Mouse (Mus musculus): ENCODE results near the gene Lrrc63.

Lrrc63 gene

DNA sequence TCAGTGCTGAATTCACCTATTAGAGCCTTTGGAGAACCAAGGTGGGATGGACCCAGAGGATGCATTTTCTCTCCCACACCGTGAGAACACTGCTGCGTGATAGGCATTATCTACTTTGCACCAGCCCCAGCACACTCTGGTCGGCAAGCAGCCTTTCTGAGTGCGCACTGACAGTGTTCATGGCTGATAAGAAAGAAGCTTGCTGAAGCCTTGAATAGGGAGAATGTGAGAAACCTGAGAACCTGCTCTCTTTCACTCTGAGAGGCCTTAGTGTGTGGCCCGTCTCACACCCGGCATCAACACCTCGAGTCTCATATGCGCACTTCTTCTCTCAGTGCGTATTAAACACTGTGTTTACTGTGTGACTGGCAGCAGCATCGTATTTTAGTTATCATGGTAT is 7.8 kb upstream of the Lrrc63 start:
- DNase-seq (ENCODE audit: low spot score in 2 of 2), result peak; percentile 64 to 79

- peak in 1 of 2 experiments; percentile 36 for DNase-seq (ENCODE audit: low spot score in 2 of 2)
Observed at GRCm38 (mm10) chr14:75136119-75136966, 5.7 kb upstream of the Lrrc63 start.

DNA sequence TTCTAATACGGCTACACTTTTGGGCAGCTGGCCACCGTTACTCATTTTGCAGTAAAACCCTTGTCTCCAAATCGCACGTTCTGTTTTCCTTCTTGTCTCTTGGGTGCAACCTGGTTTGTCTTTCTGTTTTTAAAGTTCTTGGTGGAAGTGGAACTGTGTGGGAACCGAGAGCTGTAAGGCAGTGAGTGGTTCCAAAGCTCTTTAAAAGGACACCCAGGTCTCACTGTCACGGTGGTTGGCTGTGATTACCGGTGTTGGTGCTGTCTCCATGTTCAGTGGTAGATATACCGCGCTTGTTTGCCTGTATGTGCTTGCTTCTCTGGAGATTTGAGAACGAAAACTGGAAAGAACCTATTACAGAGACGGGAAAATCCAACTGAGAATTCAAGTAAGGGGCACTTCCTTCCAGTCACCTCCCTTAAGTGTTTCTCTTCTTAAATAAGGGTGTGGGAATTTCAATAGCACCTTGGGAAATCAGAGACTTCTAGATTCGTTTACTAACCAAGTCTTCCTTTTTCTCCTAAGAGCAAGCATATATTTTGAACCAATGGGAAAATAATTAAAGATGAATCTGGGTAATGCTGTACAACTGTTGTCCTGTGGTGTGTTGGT is 749 bp upstream of the Lrrc63 start:
- DNase-seq (ENCODE audit: low spot score in 2 of 2), result no peak

- DNase-seq (ENCODE audit: low spot score in 2 of 2), result no peak
Observed at GRCm38 (mm10) chr14:75121658-75122057, 9.0 kb downstream of the Lrrc63 start.

- no peak for DNase-seq (ENCODE audit: low spot score in 2 of 2)
Observed at GRCm38 (mm10) chr14:75102956-75103355, 27.7 kb downstream of the Lrrc63 start.

GRCm38 (mm10) chr14:75077946-75078345 is 52.7 kb downstream of the Lrrc63 start:
- no peak for DNase-seq (ENCODE audit: low spot score in 2 of 2)

DNA sequence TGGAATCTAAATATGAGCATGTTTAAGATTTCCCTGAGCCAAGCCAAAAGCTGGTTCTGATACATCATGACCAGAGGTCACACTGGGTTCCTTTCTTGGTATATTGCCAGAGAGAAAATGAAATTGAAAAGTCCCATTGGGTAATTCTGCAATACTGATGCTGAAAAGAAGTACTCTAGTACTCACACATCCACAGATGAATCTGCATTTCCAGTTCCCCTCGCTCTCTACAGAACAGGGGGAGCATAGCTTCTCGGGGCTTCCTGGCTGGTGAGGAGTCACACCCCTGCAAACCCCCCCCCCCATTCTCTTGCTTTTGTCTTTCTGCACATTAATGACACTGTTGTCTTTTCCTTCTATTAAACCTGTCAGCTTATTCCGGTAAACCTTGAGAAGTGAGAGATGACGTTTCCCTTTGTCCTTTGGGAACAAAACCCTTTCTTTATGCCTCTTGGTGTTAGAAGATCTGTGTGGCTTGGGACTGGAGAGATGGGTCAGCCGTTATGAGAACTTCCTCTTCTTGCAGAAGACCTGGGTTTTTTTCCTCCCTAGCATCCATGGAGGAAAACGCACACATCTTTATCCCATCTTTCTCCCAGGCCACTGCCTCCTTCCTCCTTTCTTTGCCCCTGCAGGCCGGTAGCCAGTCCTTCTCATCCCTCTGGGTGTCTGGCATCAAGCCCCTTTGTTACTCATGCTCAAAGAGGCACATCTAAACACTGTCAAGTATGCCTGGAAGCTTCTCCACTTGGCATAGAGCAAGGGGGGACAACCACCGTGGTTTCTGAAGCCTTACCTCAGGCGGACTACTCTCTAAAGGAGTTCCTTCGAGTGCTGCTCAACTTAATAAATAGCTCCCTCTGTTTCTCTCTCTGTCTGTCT is 55.1 kb downstream of the Lrrc63 start:
- DNase-seq (ENCODE audit: low spot score in 2 of 2), result no peak

DNA sequence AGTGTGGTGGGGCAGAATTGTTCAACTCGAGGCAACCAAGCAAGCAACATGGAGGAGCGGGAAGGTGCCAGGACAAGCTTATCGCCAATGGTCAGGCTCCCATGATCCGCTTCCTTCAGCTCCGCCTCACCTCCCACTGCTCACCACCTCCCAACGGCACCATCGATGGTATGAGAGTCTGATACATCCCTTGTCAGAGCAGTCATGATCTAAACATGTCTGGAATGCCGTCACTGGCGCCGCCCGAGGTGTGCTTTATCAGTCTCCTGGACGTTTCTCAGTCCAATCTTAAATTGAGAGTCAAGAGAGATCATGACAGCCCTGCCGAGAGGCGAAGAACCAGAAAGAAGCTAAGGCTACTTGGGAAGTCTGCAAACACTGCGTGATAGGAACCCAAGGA is 59.6 kb downstream of the Lrrc63 start:
- DNase-seq (ENCODE audit: low spot score in 2 of 2), result no peak

- DNase-seq (ENCODE audit: low spot score in 2 of 2), result peak in 1 of 2 experiments; percentile 53
Observed at GRCm38 (mm10) chr14:75069356-75069979, 61.2 kb downstream of the Lrrc63 start.

DNA sequence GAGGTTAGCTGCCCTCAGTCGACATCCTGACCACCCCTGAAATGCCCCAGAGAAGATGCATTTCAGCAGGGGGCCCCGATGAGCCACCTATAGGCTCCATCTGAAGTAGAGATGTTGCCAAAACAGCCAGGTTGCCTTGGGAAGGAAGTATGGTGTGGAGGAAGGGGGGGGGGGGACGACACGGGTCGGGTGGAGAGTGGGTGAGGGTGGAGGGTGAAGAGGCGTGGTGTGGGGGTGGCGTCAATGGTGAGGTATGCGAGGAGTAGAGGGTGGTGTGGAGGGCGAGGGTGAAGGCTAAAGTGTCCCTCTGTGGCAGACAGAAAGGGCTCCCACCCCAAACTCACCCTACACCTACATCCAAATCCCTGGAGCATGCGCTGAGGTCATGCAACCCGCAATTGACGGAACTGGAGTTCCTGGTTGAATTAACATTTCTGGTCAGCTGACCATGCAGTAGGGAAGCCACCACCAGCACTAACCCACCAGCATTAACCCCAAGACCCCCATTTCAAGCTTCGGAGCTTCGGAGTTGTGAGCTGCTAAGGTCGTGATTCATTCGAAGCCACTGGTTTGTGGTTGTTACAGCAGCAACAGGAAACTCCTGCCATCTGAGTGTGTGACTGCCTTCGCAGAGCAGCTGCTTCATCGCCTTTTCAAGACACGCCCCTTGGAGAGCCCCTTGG is 62.1 kb downstream of the Lrrc63 start:
- DNase-seq (ENCODE audit: low spot score in 2 of 2), result peak in 1 of 2 experiments; percentile 45

- DNase-seq (ENCODE audit: low spot score in 2 of 2), result peak in 1 of 2 experiments; percentile 31
Observed at GRCm38 (mm10) chr14:75065211-75065610, 65.5 kb downstream of the Lrrc63 start.

DNA sequence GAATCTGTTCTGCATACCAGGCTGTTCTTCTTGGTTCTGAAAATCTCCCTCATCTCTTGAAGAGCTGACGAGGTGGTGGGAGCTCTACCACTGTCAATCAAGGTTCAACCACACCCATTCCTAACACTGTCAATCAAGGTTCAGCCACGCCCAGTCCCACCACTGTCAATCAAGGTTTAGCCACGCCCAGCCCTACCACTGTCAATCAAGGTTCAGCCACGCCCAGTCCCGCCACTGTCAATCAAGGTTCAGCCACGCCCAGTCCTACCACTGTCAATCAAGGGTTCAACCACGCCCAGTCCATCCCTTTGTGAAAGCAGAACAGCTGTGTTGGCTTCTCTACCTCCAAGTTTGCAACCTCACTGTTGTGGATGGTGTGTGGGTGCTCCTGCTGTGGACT is 66.2 kb downstream of the Lrrc63 start:
- DNase-seq (ENCODE audit: low spot score in 2 of 2), result peak in 1 of 2 experiments; percentile 71

DNA sequence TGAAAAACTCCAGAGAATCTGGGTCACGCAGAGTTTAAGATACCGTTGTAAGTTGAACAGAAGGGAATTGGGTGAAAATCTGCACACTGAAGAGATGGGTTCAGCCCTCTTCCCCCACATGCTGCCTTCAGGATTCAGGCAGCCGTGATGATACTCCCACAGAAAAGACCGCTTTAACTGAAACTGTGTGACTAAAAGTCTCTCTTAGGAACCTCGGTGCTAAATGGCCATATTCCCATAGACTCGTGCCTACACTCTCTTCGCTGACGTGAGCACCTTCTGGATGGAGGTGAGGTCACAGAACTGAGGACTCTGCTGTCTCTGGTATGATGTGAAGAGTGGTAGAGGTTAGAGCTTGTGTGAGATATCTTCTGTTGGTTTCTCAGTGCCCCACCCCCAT is 66.7 kb downstream of the Lrrc63 start:
- DNase-seq (ENCODE audit: low spot score in 2 of 2), result no peak

DNA sequence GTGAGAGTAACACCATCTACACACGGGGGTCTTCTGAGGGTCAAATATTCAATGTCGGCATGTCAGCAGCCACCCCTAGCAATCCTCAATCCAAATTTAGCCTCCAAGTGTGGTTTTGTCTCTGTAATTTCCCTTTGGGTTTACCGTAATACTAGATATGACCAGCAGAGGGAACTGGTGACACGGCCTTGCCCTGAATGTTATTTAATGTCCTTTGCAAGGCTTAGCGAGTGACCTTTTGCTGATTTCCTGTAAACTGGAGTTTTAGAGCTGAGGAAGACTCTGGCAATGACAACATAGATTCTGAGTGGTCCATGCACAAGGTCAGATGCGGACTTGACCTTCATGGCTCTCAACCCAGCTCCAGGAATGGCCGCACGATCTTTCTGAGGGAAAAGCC is 70.1 kb downstream of the Lrrc63 start:
- DNase-seq (ENCODE audit: low spot score in 2 of 2), result no peak

- peak; percentile 32 to 40 for DNase-seq (ENCODE audit: low spot score in 2 of 2)
Observed at GRCm38 (mm10) chr14:75056861-75057431, 73.7 kb downstream of the Lrrc63 start.

GRCm38 (mm10) chr14:75054455-75055343 is 76.0 kb downstream of the Lrrc63 start:
- no peak for DNase-seq (ENCODE audit: low spot score in 2 of 2)

- DNase-seq (ENCODE audit: low spot score in 2 of 2), result no peak
Observed at GRCm38 (mm10) chr14:75052451-75052850, 78.2 kb downstream of the Lrrc63 start.

DNA sequence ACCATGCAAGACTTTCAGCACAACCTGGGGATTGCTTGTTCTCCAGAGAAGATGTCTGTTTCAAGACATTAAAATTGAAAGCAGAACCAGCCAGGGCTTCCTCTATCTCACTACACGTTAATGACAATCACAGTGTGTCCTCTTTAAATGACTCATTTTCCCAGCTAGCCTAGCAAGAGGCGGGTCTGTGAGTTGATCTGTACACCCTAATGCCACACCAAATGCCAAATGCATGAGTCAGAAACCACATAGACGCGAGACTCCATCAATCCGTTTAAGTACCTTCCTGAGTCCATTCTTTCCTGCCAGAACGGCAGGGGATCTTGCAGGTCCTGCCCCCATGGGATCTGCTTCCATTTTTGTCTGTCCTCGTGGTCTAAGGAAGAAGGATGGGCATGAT is 85.5 kb downstream of the Lrrc63 start:
- no peak for DNase-seq (ENCODE audit: low spot score in 2 of 2)

- DNase-seq (ENCODE audit: low spot score in 2 of 2), result no peak
Observed at GRCm38 (mm10) chr14:75035431-75035830, 95.2 kb downstream of the Lrrc63 start.
